Mouse (Mus musculus): ENCODE measurements at regions not wholly inside any gene's neighbourhood (a gene's known extent, or its start where the extent isn't known, plus 50 kb on each side); places are given as distances from the start of the nearest gene placed in this dataset.

DNA sequence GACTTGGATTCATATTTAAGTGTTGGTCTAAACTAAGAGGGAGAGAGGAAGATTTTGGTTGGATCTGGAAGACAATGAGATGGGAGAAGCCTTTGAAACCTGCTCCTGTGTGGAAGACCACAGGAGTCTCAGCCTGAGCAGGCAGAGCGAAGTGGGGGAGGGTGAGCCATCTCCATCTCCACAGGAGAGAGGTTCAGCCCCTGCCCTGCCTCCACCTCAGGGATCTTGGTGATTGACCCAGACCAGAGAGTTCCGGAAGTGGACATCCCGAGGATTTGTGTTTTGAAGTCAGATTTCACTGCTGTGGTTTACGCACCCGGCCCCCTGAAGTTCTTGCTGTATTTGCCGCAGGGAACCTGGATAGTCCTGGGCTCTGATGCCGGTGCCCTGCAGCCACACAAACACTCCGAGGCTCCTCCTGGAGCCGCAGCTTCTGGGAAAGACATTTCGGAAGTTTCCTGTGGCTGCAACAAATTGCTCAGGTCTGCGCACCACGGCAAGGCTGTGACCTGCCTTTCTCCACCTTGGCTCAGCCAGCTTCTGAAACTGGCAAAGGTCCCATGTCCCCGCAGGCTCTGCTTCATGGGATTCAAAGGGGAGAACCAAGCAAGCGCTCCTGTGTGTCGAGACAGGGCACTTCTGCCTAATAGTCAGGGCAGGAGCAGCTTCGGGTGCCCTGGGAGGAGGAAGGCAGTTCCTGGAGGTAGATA lies 186.8 kb upstream of the Bmper start:
- TF ChIP-seq EP300 (IDR thresholded peaks at IDR 0.05; ENCODE audit: low read depth) (no peak), CTCF (IDR thresholded peaks at IDR 0.05; ENCODE audit: low read depth) (no peak)

Measured in liver, embryonic 14.5 days (tissue).